Mouse (Mus musculus) lung, postnatal 0 days (tissue): ENCODE measurements around the gene 4930522L14Rik.
"Not testable (repeated sequence)": the region's sequence is repeated elsewhere in the genome, so short reads cannot be mapped to it uniquely, and the experiment has no call there.

Experiments used
- CTCF ChIP-seq: IDR thresholded peaks from 2 replicates; pipeline ENCODE4 v1.5.1; 2016; ENCODE audit warnings: antibody characterized with exemption, mild to moderate bottlenecking
- EP300 ChIP-seq: IDR thresholded peaks from 2 replicates; pipeline ENCODE4 v1.6.1; 2016; ENCODE audit warnings: antibody characterized with exemption, mild to moderate bottlenecking, control low read depth

DNA sequence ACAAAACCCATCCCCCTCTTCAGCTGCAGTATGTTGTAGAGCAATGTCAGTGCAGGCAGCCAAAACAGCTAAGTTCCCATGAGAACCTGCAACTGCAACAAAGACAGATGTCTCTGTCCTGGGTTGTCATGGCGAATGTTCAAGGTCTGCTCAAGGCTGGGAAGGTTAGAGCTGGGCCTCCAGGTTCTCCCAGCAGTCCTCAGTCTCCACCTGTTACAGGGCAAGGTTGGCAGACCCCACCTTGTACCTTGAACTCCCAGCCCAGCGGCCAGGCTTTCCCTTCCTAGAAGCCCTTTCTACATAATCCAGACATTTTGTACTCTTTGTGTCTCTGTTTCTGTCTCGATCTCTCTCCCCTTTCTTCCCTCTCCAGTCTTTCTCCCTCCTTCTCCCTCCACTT, 45.3 kb upstream of the 4930522L14Rik start:
- TF ChIP-seq CTCF, EP300: not testable (repeated sequence)
